Mouse (Mus musculus): ENCODE data around the gene Itgb6. TPM values are rescaled to one million over a fixed set of nuclear protein-coding genes. Genes with fewer than 3 reads are reported as not detected.

The Itgb6 gene
- total RNA-seq, 2 experiments from 2014 or later = 18.1 to 26.3 TPM

- intact Hi-C loops (cut with DNase I; ENCODE audit: low total_unique reads) = no loop called here
- no peak for DNase-seq
These were observed 8.0 kb downstream of the Itgb6 start for GRCm38 (mm10) chr2:60714475-60714874.

DNA sequence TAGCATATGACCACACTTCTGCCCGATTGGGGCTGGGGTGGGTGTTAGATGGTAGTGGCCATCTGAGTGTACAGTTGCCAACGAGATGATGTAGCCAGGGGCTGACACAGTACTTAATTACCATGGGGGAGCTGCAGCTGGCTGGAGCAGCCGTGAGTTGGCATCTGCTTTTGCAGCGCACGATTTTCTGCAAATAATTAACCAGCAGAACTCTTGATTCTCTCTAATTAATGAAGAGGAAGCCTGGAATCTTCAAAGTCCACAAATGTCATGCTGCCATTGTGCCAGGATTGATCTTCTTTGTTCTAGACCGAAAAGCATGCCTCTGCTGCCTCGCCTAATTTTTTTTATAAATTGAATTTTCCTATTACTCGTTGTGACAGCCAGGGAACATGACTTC lies 8.6 kb downstream of the Itgb6 start:
- intact Hi-C loops (cut with DNase I; ENCODE audit: low total_unique reads) = no loop called here
- DNase-seq = no peak

- intact Hi-C loops (cut with DNase I; ENCODE audit: low total_unique reads) = no loop called here
- DNase-seq = no peak
These were observed 9.6 kb downstream of the Itgb6 start for GRCm38 (mm10) chr2:60712891-60713290.

DNA sequence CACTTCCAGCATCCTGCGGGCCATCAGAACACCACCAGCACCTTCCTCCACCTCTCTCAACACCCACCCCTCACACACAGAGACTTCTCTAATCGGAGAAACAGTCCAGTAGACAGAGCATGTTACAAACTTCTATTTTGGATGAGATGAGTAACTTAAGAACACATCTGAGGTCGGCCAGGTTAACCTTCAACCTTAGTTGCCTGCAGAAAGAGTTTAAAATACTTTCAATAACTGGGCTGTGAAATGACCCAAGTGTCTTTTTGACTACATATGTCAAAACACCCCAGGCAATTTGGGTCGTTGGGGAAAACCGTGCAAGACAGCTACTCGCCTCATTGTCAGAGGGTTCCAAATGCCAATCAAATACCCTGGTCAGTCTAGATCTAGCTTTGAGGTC lies 10.0 kb downstream of the Itgb6 start:
- DNase-seq = no peak
- intact Hi-C loops (cut with DNase I; ENCODE audit: low total_unique reads) = no loop called here

- DNase-seq = no peak
- intact Hi-C loops (cut with DNase I; ENCODE audit: low total_unique reads) = no loop called here
These were observed 11.2 kb downstream of the Itgb6 start for GRCm38 (mm10) chr2:60711098-60711880.

DNA sequence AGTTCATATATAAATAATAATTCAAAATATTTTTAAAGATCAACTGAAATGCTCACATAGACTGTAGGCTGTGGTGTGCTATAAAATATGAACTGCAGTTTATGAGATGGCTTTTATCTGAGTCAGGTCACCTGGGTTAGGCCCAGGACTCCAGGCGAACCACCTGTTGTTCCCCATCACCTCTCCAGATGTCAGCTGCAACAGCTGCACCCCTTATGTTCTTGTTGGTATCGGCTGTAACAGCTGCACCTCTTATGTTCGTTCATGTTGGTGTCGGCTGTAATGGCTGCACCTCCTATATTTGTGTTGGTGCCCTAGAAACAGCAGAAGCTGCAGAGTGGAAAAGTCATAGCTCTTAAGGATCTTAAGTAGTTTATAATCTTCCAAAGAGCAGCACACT lies 12.1 kb downstream of the Itgb6 start:
- intact Hi-C loops (cut with DNase I; ENCODE audit: low total_unique reads) = no loop called here
- DNase-seq = no peak

- intact Hi-C loops (cut with DNase I; ENCODE audit: low total_unique reads) = no loop called here
- no peak for DNase-seq
These were observed 13.8 kb downstream of the Itgb6 start for GRCm38 (mm10) chr2:60708671-60709070.

GRCm38 (mm10) chr2:60706866-60707265 lies 15.6 kb downstream of the Itgb6 start:
- intact Hi-C loops (cut with DNase I; ENCODE audit: low total_unique reads) = no loop called here
- DNase-seq = no peak

DNA sequence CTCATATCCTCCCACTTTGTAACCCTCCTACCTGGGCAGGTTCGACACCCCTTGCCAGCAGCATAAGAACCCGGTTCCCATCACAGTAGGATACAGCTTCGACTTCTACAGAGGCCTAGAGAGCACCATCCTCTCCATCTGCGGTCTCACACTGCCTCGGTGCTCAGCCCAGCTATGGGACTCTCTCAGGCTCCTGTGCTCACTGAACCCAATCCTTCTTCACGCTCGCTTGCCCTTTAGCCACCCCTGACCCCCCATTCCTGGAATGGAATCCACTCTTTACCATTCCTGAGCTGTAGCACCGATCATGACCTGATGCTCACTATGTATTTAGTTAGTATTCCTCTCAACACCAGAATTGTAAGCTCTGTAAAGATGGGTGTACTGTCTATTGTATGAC lies 17.0 kb downstream of the Itgb6 start:
- DNase-seq = no peak
- intact Hi-C loops (cut with DNase I; ENCODE audit: low total_unique reads) = no loop called here

GRCm38 (mm10) chr2:60703315-60703714 lies 19.1 kb downstream of the Itgb6 start:
- DNase-seq = no peak

DNA sequence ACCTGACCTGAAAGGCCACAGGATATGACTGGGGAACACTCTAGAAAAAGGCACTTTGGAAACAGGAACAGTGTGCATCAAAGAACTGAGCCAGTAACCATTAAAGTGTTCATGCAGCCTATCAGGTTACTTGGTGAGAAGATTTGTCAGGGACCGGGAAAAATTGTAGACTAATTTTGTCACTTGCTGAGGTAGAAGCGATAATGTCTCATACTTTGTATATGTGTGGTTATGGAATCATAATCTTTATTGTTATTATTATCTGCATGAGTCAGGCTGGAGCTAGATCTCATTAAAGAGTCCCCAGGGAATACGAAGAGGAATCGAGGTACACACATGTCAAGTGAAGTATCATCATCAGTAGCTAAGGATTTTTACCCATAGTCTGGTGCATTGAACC lies 21.5 kb downstream of the Itgb6 start:
- intact Hi-C loops (cut with DNase I; ENCODE audit: low total_unique reads) = no loop called here
- no peak for DNase-seq

More at GRCm38 (mm10) chr2:60703315-60703714, 19.1 kb downstream of the Itgb6 start:
- intact Hi-C loops (cut with DNase I; ENCODE audit: low total_unique reads) = no loop called here

DNA sequence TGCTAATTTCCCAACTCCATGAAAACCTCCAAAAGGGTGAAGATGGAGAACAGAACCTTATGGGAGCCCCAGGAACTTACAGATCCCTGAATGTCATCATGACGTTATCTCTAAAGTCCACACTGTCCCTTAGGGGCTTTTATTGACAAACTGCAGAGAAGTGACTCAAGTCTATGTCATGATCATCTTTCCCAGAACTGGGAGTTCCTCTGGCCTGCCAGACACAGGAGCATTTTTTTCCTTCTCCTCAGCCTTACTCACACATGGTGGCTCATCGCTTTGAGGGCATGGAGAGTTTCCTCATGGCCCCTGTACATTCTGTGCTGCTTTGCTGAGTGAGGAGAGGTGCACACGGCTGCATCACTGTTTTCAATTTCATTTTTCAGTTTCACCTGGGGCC lies 22.4 kb downstream of the Itgb6 start:
- no peak for DNase-seq
- intact Hi-C loops (cut with DNase I; ENCODE audit: low total_unique reads) = no loop called here

GRCm38 (mm10) chr2:60699591-60699990 lies 22.9 kb downstream of the Itgb6 start:
- intact Hi-C loops (cut with DNase I; ENCODE audit: low total_unique reads) = no loop called here

GRCm38 (mm10) chr2:60698155-60698554 lies 24.3 kb downstream of the Itgb6 start:
- intact Hi-C loops (cut with DNase I; ENCODE audit: low total_unique reads) = no loop called here
- peak; percentile 47 for DNase-seq

More at GRCm38 (mm10) chr2:60699591-60699990, 22.9 kb downstream of the Itgb6 start:
- no peak for DNase-seq

DNA sequence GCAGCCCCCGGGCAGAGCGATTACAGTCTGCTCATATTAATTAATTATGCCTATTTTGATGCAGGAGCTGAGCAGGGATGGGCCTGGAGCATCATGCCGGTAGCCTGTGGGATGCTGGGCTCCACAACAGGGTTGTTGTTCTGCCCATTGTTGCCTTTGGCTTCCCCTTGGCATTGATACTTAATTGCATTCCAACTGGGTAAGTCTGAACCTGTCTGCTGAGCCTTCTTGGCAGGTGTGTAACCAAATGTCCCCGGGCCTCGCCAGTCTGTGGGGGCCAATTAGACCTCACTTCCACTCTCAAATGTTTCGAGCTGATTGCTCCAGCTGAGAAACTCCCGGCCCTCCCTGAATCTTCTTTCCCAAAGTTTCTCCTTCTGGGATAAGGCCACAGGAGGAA lies 24.9 kb downstream of the Itgb6 start:
- no peak for DNase-seq
- intact Hi-C loops (cut with DNase I; ENCODE audit: low total_unique reads) = no loop called here

DNA sequence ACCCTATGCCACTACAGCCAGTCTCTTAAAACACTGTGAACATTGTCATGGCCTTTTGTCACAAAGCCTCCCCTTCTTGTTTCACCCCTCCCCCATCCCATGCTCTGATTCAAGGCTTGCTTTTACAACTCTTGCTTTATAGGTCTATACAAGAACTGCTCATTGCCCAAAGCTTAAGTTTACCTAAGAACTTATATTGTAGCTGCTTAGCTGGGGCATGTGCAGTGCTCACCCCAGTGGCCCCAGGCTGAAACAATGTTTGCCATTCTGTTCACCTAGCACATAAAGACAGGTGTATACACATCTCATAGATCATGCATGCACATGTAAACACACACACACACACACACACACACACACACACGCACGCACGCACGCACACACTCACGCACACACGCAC lies 25.9 kb downstream of the Itgb6 start:
- intact Hi-C loops (cut with DNase I; ENCODE audit: low total_unique reads) = no loop called here
- DNase-seq = no peak

GRCm38 (mm10) chr2:60695706-60696105 lies 26.7 kb downstream of the Itgb6 start:
- intact Hi-C loops (cut with DNase I; ENCODE audit: low total_unique reads) = no loop called here
- no peak for DNase-seq

DNA sequence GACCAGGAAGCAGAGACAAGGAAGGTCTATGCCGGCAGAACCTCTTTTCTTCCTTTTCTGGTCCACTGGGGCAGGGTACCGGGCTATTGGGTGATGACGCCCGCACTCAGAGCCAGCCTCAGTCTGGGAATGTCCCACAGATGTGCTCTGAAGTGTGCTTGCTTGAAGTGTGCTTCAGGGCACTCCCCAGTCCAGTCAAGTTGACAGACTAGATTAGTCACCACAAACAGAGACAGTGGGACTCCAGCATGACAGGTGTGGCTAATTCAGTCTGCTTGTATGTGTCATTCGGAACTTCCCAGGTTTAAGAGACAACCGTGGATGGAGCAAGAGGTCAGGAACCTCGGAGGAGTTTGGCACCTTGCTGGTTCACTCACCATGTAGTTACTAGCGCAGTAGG lies 27.9 kb downstream of the Itgb6 start:
- DNase-seq = no peak
- intact Hi-C loops (cut with DNase I; ENCODE audit: low total_unique reads) = no loop called here

GRCm38 (mm10) chr2:60692239-60692638 lies 30.2 kb downstream of the Itgb6 start:
- intact Hi-C loops (cut with DNase I; ENCODE audit: low total_unique reads) = no loop called here

DNA sequence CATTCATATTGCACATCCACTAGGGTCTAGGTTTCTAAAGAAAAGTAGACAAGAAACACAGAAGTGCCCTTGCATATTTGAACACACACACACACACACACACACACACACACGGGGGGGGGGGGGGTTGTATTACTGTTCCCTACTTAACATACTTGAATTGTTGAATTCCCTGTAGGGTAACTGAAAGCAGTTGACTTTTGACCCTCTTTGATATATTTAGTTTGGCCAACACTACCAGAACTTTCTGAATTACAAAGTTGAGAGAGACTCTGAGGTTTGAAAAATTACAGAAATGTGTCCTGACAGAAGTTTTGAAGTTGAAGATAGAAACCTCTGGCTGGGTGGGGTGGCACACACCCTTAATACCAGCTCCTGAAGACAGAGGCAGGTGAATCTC lies 32.2 kb downstream of the Itgb6 start:
- intact Hi-C loops (cut with DNase I; ENCODE audit: low total_unique reads) = no loop called here
- DNase-seq = no peak

More at GRCm38 (mm10) chr2:60692239-60692638, 30.2 kb downstream of the Itgb6 start:
- no peak for DNase-seq

- peak; percentile 82 for DNase-seq
- intact Hi-C loops (cut with DNase I; ENCODE audit: low total_unique reads) = no loop called here
These were observed 33.4 kb downstream of the Itgb6 start for GRCm38 (mm10) chr2:60688944-60689615.
